Mouse (Mus musculus) urinary bladder, postnatal 14 days (tissue): ENCODE results near the gene Islr2.

Experiments used
- DNase-seq: peaks from one replicate; pipeline ENCODE4 v3.0.0; 2021; ENCODE audit warnings: low spot score

Gene Islr2

DNA sequence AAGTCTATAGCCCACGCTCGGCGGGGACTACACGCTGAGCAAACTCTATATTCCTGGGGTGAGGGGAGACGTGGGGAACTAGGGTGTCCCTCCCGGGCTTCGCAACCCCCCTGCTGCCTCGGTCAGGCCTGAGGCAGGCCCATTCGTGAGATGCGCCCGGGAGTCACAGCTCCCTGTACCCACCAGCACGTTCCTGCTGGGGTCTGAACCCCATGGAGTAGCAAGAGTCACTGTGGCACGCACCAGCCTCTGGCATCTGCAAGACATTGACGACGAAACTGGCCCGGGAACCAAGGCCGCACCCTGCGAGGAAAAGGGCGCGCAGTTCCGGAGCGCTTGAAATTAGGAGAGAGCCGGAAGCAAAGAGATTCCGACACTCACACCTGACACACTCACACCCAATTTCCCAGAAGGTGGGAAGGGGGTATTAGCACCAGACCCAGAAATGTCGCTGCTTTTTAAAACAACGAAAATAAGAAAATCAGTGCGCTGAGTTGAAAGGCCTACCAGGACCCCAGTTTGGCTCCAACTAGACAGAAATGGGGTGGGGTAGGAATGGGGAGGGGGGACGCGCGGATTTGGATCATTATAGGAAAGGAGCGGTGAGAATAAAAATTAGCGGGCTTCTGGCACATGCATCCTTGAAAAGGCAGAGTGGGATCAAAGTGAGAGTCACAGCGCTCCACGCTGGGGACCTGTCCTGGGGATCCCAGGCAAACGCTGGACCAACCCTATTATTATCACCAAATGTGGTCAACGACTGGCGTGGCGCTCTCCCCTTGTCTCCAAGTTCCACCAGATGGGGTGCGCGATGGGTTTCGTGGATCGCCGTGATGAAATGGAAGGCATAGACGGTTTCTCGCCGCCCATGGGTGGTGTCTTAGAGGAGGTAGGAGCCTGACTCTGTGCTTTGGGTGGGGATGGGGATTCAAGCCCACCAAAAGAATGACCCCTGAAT is 7.2 kb downstream of the Islr2 start:
- no peak for DNase-seq

DNA sequence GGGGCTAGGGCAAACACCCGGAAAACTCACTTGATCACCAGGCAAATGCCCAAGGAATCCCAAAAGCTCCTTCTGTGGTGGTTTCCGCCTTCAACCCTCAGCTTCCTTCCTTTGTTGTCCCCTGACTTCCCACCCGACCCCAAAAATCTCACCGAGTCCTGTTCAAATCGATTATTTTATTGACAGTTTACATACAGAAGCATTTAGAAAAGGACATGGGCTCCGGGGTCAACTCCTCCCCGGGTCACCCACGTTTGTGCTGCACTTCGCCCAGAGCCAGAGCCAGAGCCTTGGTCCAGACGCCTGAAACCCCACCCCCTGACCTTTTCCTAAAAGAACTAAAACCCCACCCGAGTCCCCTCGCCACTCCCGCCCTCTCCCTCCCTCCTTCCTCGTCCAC is 8.0 kb downstream of the Islr2 start:
- no peak for DNase-seq

DNA sequence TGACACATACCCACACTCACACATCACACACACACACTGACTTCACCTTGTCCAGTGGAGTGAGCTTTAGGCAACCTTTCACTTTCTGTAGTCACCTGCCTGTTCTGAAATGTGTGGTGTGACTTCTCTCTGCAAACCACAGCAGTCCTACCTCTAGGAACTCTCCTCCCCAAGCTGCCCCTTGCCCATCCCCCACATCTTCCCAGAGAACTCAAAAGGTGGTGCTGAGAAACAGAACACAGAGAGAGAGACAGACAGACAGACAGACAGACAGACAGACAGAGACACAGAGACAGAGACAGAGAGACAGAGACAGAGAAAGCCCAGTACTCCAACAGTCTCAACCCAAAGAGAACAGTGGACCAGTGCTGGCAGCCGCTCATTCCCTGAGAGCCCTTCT is 8.4 kb downstream of the Islr2 start:
- no peak for DNase-seq

DNA sequence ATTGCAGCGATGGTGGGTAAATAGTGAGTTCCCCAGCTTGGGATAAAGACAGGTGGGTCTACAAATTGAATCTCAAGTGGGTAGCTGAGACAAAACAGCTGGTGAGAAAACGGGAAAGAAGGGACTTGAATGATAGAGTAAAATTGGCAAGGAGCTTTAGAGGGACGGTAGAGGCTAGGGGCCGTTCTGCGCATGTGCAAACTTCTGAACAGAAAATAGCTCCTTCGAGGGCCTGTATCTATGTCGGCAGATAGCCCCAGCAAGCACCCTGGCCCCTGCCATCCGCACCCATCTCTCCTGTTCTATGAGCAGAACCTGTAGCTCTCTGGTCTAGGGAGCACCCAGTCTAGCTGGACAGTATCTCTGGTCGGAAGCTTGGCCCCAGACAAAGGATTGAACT is 9.9 kb downstream of the Islr2 start:
- no peak for DNase-seq

DNA sequence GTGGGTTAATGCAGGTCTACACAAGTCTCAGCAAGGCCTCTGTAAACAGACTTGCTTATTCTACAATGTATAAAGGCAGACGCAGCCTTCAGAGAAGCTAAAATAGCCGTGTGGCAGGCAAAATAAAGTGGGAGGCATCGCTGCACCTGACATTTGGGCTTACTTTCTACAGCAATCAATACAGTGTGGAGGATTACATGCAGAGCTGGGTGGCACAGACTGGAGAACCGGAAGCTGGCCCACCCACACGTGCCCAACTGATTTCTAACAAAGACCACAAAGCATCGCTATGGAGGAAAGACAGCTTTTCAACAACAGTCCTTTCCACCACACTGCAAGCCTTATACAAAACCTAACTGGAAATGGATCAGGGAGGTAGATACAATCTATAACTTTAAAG is 19.7 kb downstream of the Islr2 start:
- DNase-seq: no peak

DNA sequence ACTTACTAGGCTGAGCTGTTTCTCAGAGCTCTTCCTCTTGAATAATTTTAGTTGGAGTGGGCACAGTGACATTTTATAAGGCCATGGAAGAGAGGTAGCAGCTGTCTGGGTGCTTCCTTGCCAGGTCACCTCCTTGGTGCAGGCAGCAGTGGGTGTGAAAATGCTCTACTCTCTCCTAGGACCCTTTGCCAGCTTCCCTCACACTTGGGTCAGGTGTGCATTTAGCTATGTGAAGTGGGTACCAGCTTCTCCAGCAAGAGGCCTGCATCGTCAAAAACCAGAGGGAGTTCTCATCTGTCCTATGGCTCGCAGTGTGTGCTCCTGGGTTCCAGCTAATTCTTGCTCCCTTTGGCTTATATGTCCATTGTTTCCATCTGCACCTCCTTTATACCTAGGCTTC is 24.7 kb downstream of the Islr2 start:
- no peak for DNase-seq

DNA sequence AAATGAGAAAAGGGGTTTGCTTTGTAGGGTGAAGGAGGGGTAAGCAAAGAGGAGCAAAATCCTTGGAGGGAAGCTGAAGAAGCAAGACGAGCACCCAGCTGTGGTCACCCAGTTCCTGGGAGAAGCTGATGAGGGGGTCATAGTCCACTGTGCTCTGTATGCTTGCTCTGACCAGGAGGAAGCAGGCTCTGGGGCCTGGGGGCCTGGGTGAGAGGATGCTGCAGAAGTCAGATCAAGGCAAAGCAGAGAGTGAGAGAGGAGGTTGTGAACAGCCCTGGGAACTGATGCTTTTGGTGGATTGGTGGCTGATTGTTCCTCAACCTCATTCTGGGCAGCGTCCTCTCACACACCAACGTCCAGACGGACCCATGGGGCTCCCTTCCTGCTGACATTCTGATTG is 27.0 kb downstream of the Islr2 start:
- no peak for DNase-seq

DNA sequence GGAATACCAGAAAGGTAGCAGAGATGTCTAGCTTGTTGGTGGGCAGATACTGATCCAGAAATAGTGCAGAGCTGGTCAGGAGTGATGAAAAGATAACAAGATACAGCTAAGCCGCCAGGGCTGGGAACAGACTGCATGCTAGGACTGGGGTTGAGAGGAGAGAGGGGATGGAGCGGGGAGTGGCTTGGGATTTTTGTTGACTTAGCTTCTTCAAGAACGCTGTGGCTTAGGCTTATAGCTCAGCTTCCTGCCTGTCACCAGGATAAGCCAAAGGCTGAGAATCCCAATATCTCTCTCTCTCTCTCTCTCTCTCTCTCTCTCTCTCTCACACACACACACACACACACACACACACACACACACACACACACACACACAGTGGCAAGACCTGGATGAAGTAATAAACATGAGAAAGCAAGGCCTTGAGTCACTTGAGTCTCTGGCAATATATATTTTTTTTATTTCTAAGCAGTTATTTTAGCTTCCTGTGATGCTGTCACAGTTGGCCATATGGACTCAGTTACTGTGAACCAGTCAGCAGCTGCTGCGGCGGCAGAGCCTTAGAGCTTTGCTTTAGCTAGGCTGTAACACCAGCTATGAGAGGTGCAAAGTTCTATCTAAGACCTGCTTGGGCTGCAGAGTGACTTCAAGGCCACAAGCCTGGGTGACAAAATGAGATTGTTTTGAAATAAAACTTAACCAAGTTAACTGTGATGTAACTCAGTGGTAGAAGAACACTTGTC is 28.2 kb downstream of the Islr2 start:
- no peak for DNase-seq

DNA sequence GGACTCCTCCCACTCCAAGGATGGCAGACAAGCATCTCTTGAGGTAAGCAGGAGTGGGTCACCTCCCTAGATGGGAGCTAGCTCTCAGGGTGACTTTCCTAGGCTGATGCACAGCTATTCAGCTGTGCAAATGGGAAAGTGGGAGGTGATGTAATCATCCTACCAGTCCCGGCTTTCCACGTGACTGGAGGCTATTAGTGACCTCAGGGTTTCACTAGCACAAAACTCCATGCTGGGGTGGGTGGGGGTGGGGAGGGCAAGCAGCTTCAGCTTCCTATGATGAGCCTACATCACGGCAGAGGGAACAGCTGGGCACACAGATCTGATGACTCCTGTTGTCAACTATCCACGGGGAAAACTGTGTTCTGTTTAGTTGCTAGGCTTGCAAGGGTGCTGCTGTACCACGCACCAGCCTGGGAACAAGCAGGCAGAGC is 29.3 kb downstream of the Islr2 start:
- no peak for DNase-seq

DNA sequence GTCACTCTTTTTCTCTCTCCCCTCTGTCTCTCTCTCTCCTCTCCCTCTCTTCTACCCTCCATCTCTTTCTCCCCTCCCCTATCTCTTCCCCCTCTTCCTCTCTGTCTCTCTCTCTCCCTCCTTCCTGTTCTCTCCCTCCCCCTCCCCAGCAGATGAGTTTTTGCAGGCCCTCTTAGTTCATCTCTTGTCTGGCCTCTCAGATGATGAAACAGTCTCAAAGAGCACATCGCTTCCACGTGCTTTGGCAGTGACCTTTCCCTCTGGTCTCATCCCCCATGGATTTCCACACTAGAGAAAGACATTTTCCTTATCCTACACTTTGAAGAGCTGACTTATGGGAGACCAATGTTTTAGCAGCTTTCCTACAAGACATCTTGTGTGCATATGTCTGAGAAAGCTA is 31.3 kb downstream of the Islr2 start:
- no peak for DNase-seq

DNA sequence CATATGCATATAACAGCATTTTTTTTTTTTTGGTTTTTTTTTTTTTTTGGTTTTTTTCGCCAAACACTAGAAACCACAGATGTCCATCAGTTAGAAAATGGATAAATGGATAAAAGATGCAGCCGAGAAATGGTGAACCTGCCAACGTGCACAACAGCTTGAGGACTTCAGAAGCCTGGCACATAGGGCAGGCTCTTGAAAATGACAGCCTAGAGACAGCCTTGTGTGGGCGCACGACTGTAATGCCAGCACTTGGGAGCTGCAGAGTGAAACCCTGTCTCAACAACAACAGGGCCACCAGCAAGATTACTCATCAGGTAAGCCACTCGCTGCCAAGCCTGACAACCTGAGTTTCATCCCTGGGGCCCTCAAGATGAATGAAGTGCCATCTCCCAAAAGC is 34.7 kb downstream of the Islr2 start:
- DNase-seq: no peak

DNA sequence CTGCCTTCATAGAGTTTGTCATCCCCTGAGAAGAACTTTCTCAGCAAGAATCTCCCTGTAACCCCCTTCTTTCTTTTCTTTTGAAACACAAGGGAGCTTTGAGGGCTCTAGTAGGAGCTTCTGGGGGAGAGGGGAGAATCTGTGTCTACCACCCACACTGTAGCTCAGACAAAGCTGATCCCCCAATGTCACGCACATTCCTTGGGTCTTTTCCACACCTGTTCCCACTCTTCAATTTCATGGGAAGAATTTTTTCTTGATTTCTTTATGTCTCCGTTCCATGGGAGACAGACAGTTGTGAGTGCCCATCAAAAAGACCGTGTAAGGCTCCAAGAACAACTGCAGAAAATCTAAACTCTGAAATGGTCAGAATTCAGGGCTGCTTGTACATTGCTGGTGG is 35.2 kb downstream of the Islr2 start:
- DNase-seq: no peak

DNA sequence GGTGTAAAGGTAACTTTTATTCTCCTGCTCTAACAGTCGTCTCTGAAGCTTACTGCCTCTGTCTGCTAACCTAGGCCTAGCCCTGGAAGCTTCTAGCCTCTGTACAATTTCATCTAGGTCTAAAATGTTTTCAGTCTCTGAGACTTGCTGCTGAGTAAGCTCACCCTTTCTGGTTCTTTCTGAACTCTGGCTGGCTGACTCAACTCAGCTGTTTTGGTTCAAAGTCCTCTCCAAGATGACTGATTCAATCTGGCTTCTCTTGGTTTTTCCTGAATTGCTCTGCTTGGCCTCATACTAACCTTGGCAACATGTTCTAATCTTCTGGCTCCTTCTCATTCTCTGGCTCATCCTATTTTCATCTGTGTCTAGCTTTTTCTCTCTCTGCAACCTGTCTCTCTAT is 38.3 kb downstream of the Islr2 start:
- no peak for DNase-seq

DNA sequence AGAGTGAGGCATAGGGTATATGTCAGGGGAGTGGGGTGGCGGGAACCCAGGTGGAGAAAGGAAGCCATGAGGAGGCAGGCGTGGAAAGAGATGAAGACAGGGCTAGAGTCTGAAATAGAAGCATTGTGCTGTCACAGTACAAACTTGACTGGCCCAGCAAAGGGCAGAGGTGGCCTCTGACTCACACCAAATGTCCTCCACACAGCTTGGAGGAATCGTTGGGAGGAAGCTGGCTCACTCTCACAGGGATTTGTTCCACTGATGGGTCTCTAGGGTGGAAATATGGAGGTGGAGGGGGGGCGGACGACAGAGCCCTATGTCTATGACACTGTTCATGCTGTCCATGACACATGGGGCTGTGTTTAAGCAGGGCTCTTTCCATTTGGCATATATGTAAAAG is 41.0 kb downstream of the Islr2 start:
- no peak for DNase-seq

DNA sequence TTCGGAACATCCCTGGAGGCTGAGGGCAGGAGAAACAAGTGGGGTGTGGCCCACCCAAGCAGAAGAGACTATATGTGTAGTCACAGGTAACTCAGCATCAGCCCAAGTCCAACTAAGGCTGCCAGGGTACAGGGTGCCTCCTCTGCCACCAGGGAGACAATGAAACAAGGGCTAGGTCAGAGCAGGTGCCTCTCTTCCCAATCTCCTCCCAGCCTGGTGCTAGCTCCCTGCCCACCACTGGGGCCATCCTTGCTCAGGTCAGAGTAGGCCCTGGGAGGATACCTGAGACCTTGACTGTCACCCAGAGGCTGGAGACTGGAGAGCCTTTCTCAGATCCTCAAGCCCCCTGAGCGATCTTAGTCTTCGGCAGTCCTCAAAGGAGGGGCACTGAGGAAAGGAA is 41.9 kb downstream of the Islr2 start:
- no peak for DNase-seq

DNA sequence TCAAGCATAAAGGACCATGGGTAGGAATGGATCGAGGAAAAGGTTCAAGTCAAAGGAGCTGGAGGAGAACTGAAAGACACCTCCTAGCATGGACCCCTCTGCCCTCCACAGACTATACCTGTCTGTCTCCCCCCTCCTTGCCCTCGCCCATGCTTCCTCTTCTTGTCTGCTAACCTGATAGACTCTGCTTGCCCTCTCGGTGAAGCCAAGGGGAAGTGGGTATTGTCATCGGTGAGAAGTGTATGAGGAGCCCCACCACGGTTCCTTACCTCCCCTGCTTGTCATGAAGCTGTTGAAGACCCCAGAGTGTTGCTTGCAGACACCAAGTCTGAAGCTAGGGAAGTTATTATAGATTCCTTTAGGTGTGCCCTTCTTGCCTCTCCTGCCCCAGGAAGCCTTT is 43.8 kb downstream of the Islr2 start:
- no peak for DNase-seq

DNA sequence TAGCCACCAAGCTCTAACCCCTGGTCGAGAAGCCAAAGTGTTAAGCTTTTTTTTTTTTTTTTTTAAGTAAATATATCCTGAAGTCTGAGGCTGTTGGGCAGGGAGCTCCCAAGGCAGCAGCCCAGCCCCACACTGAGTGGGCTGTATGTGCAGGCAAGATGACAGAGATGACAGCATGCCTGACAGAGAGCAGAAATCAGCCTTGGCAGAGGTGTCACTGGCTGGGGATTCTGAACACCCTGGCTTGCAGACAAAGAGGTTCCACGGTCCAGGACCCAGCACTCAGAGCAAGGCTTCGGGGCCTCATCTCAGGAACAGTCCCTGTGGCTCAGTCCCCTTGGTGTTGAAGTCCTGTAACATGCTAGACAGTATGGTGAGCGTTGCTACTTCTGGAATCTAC is 44.3 kb downstream of the Islr2 start:
- no peak for DNase-seq

DNA sequence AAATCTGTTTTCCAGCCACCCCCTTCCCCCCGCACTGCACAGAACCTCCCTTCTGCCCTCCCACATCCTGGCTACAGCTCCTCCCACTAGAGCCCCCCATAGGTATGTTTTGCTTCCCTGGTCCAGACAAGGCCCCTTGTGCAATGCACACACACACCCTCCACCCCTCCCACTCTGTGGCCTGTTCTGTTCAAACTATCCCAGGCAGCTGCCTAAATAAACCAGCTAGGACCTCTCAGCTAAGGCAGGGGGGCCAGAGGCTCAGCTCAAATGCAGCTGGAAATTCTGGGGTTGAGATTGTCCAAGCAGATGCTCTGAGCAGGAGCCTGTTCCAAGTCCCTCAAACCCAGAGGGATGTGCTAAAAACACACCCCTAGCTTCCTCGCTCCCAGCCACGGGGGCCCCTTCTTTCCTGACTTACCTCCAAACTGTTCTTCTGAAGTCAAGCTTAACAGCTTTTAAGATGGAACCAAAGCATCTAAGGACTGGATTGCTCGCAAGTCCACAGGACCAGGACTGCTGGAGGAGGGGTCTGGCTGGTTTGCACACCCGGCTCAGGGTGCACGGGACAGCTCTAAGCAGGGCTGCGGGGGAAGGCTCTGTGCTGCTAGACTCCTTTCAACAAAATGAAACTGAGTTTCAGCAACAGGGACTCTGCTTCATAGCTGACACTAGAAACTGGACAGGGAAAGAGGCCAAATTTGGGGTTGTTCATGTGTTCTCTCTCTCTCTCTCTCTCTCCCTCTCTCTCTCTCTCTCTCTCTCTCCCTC is 45.4 kb downstream of the Islr2 start:
- peak; percentile 47 for DNase-seq

DNA sequence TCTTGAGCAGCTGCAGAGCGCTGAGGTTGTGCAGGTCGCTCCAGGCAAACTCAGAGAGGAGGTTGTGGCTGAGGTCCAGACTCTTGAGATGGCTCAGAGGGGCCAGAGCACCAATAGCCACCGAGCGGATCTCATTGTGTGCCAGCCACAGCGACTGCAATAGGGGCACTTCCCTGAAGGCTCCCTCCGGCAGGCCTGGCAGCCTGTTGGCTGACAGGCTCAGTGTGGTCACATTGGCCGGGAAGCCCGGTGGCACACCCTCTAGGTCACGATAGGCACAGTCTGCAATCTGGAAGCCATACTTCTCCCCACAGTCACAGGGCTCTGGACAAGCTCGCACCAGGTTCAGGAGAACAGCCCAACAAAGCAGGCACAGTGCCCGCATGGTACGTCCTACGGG is 46.3 kb downstream of the Islr2 start:
- DNase-seq: no peak

DNA sequence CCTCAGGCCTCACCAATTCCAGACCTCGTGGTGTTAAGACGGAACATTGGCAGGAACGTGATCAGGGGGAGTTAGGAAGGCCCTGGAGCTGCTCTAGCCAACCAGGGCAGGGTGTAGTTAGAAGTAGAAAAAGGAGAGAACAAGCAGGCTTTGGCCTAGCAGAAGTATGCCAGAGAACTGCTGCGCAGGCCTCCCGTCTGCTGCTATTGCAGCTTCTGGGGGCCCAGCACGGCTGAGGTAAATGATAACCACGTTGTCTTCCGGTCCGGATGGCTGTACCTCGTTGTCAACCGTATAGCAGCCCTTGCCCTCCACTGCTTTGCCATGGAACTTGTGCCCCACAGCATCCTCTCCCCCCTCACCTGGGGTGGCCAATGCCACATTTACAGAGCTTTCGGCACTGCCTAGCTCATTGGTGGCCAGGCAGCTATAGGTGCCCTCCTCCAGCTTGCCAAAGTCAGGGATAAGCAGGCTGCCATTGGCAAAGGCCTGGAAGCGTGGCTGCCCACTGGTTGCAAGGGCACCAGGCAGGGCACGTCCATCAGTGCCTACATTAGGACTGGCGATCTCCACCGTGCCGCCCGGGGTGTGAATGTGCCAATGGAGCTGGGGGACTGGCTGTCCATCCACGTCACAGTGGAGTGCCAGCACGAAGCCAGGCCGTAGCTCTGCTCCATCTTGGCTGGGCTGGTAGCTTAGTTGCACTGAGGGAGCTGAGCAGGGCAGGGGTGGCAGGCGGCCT is 47.1 kb downstream of the Islr2 start:
- no peak for DNase-seq

DNA sequence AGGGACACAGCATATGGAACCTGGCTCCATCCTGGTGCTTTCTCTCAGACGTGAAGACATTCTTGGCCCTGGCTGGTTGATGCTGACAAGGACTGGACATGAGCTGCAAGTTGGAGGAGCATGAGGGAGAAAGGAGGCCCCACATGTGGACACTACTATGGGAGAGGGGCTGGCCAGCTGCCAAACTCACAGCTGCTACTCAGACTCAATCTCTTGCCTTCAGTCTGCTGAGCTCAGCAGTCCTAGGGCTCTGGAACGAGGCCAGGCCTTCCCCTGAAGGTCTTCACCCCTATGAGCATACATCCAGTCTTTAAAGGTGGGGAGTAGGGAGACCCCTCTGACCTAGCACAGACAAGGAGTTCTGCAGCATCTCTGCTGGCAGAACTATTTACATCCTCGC is 48.8 kb downstream of the Islr2 start:
- DNase-seq: peak; percentile 43

DNA sequence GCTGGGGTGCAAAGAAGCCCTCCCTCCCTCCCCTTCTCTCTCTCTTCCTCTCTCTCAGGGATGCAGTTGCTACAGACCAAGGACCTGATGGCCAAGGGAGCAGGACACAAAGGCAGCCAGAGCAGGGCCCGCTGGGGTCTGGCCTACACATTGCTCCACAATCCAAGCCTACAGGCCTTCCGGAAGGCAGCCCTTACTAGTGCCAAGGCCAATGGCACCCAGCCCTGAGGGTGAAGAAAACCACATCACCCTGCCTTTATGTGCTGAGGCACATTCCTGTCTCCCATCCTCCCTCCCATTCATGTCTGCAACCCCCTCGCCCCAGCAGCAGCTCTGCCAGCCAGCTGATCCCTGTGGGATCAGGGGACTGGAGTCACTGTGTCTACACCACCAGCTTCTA is 51.0 kb downstream of the Islr2 start:
- no peak for DNase-seq
